Mouse (Mus musculus) 416B (cell line): ENCODE data around the gene Pcdh8.

Experiments used
- DNase-seq: peaks from one replicate; pipeline ENCODE4 v3.0.0; 2011; ENCODE audit warnings: low read depth

The Pcdh8 gene

DNA sequence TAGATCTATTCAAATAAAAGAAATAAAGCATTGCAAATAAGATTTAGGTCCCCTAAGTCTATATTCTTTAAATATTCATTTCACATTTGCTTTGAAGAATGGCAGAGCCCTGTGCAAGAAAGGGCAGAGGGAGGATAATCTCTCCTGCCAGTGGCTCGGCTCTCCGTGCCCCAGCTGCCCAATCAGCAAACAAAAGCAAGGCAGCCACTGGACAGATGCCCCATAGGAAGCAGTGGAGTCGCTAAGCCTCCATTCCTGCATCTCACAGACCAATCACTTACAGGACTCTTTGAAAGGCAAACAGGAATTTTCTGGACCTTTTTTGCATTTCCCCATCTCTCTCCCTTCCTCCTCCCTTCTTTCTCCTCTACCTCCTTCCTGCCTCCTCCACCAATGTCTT is 17.0 kb downstream of the Pcdh8 start:
- no peak for DNase-seq

GRCm38 (mm10) chr14:79753733-79754132 is 17.4 kb downstream of the Pcdh8 start:
- DNase-seq: no peak

- no peak for DNase-seq
Measured at GRCm38 (mm10) chr14:79740515-79740914, 30.6 kb downstream of the Pcdh8 start.

DNA sequence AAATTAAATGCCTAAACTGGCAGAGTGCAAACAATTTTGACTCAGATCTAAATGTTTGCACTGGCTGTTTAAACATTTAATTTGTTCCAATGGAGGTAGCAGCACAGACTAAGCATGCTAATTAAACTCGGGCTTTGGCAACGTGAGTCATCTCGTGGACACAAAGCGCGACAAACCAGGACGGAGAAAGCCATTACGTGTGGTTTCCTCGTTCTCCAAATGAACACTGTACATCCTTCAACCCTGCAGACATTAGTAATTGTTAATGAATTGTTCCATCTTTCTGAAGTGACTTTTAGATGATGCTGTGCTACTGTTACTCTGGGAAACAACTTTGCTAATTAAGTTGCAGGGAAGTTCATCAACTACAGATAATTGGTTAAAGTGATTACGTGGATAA is 32.7 kb downstream of the Pcdh8 start:
- no peak for DNase-seq

GRCm38 (mm10) chr14:79737642-79738379 is 33.3 kb downstream of the Pcdh8 start:
- DNase-seq: peak; percentile 6

DNA sequence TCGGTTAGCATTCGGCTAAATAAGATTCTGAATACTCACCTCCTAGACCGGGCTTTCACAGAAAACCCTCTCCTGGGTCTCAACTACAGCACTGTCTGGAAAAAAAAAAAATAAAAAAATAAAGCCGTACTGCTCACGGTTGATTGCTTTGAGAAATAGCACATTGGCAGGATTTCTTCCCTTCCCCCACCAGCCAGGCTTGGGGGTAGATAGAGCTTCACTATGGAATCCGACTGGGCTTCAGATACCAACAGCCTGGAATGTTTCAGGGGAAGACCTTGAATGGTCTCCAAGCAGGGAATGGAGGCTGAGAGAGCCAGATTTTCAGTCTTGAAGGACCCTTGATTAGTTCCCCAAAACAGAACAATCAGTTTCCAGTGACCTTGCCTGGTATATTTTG is 34.3 kb downstream of the Pcdh8 start:
- DNase-seq: no peak

- DNase-seq: no peak
Measured at GRCm38 (mm10) chr14:79733501-79733900, 37.6 kb downstream of the Pcdh8 start.

- DNase-seq: no peak
Measured at GRCm38 (mm10) chr14:79728811-79729210, 42.3 kb downstream of the Pcdh8 start.

DNA sequence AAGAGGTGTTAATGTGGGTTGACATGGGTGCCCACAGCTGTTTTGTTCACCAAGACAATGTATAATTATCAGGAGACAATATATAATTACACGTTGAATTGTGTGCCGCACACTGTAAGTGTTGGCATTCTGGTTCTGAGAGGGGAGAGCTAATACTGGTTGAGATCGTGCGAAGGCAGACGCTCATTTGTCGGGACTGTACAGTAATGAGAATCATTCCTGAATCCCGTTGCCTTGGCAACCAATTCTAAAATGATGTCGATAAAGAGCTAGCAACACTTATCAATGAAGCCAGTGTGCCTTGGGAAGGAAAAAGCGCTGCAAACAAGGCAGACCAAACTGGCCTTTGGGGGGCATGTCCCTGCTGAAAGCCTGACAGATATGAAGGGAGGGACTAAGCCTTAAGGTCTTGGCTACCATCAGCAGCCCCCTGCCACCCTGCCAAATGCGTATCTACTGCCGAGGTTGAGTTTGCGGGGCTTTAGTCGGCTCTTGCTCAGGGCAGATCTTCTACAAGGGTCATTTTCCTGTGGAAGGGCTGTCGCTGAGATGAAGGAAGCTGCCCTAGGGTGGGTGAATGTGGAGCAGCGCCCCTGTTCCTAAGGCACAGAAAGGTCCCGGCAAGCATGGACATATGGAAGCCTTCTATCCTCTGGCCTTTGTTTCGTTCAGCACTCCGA is 47.0 kb downstream of the Pcdh8 start:
- DNase-seq: no peak

- no peak for DNase-seq
Measured at GRCm38 (mm10) chr14:79722228-79722627, 48.9 kb downstream of the Pcdh8 start.
